Mouse (Mus musculus) limb, embryonic 13.5 days (tissue): ENCODE measurements around the gene E2f4. TPM values are rescaled to one million over a fixed set of nuclear protein-coding genes. Genes with fewer than 3 reads are reported as not detected.

Experiments used
- ATAC-seq: fragments of 200-750 bp; cut with Nextera tagmentation; 2 replicates; pipeline ENCODE4 v1.8.0; 2017; ENCODE audit warnings: low read depth, moderate number of reproducible peaks, moderate TSS enrichment; ENCODE audit not compliant: low FRiP score
- H3K27ac ChIP-seq: fragments of 300-500 bp; sonication (generic); 2 replicates; pipeline ENCODE4 v1.5.1; 2015; ENCODE audit warnings: inconsistent platforms, mild to moderate bottlenecking, moderate library complexity
- H3K27me3 ChIP-seq: fragments of 300-500 bp; sonication (generic); 2 replicates; pipeline ENCODE4 v1.6.1; 2015; ENCODE audit warnings: mild to moderate bottlenecking, inconsistent platforms
- H3K36me3 ChIP-seq: fragments of 300-500 bp; sonication (generic); 2 replicates; pipeline ENCODE4 v1.6.1; 2015; ENCODE audit warnings: inconsistent platforms, mild to moderate bottlenecking, moderate library complexity
- H3K4me1 ChIP-seq: fragments of 300-500 bp; sonication (generic); 2 replicates; pipeline ENCODE4 v1.6.1; 2015; ENCODE audit warnings: inconsistent platforms
- H3K4me2 ChIP-seq: fragments of 300-500 bp; sonication (generic); replicated peaks from 2 replicates; pipeline ENCODE4 v1.6.1; 2015; ENCODE audit warnings: inconsistent platforms, mild to moderate bottlenecking, moderate library complexity
- H3K4me3 ChIP-seq: fragments of 300-500 bp; sonication (generic); 2 replicates; pipeline ENCODE4 v1.5.1; 2015; ENCODE audit warnings: moderate library complexity, mild to moderate bottlenecking, inconsistent platforms
- H3K9ac ChIP-seq: fragments of 300-500 bp; sonication (generic); 2 replicates; pipeline ENCODE4 v1.6.1; 2015; ENCODE audit warnings: mild to moderate bottlenecking, inconsistent platforms
- H3K9me3 ChIP-seq: fragments of 300-500 bp; sonication (generic); 2 replicates; pipeline ENCODE4 v1.6.1; 2016; ENCODE audit warnings: inconsistent platforms
- WGBS: fragments of 180-500 bp; shearing (Covaris S2); methylation state at CpG from one replicate; pipeline ENCODE4 v1.1.7; 2015; 5-methylcytosine and 5-hydroxymethylcytosine counted together
- polyA plus RNA-seq: library from polyadenylated mRNA; unstranded; fragments of >200 nt; fragmentation: Nextera tagmentation; extraction: Ambion mirVana; gene quantifications from 2 replicates; pipeline ENCODE4 v1.2.1, GENCODE M21; 2015

The E2f4 gene
- polyA plus RNA-seq, 1 experiment from 2014 or later: 73.6 TPM

DNA sequence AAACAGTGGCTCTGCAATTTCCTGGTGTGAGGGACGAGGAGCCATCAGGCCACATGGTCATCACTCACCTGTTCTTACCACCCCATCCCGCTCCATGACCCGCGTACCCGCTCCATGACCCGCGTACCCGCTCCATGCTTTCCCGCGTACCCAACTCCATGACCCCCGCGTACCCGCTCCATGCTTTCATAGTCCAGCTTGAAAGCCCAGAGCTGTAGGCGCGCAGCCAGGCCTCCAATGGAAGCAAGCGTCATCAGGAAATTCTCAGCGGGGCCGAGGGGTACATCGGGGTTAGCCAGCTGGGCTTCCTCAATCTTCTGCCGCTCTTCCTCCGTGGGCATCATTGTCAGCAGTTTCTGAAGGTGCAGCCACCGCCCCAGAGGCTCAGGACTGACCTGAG is 34.0 kb downstream of the E2f4 start:
- no peak overlapping the region for H3K9ac ChIP-seq
- H3K4me3 ChIP-seq: no peak overlapping the region
- WGBS: 95% methylated on average over 22 of the region's 22 CpGs
- peaks cover 12% of the 10 kb centered on the region for H3K4me1 ChIP-seq
- ATAC-seq: no peak
- H3K36me3 ChIP-seq: peaks cover 85% of the 10 kb centered on the region
- no peaks in the 10 kb centered on the region for H3K27me3 ChIP-seq
- H3K9me3 ChIP-seq: no peaks in the 10 kb centered on the region
- H3K27ac ChIP-seq: no peak overlapping the region
- no peak overlapping the region for H3K4me2 ChIP-seq

DNA sequence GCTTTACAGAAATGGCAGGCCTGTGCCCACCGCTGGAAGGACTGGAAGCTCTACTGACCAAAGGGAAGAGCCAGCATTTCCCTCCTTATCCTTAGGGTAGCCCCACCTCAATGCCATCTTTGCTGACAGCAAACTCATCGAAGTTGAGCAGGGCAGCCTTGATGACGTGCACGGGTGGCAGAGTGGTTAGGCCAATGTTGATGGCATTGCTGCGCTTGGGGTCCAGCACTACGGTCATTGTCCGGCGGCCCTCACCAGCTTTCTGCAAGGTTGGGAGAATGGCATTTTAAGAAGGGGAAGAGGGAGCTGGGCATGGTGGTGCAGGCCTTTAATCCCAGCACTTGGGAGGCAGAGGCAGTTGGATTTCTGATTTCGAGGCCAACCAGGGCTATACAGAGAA is 34.5 kb downstream of the E2f4 start:
- no peak for ATAC-seq

DNA sequence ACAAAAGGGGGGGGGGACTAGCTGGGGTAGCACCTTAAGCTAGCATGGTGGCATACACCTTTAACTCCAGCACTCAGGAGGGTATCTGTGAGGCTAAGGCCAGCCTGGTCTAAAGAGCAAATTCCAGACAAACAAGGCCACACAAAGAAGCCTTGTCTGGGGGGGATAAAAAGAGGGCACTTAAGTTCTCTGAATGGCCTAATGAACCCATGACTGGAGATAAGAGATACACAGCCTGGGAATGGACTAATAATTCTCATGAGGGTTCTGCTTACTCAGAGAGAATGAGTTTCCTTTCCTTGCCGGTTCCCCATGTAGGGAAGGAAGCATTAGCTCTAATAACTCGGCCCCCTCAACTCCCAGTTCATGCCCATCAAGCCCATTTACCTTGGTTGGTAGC is 35.1 kb downstream of the E2f4 start:
- no peak for ATAC-seq
- Histone ChIP-seq H3K9me3 (no peaks in the 10 kb centered on the region), H3K27me3 (no peaks in the 10 kb centered on the region), H3K4me1 (peaks cover 4% of the 10 kb centered on the region; the same call in 1 of the 2 replicates), H3K4me2 (no peak overlapping the region), H3K4me3 (no peak overlapping the region), H3K9ac (no peak overlapping the region), H3K36me3 (peaks cover 96% of the 10 kb centered on the region), H3K27ac (no peak overlapping the region)
- 79% methylated on average over 2 of the region's 2 CpGs for WGBS

More for the DNA sequence above, 34.5 kb downstream of the E2f4 start:
- Histone ChIP-seq H3K4me1 (peaks cover 10% of the 10 kb centered on the region), H3K27me3 (no peaks in the 10 kb centered on the region), H3K9ac (no peak overlapping the region), H3K36me3 (peaks cover 90% of the 10 kb centered on the region), H3K27ac (no peak overlapping the region), H3K4me2 (no peak overlapping the region), H3K9me3 (no peaks in the 10 kb centered on the region), H3K4me3 (no peak overlapping the region)
- WGBS: 95% methylated on average over 9 of the region's 9 CpGs

DNA sequence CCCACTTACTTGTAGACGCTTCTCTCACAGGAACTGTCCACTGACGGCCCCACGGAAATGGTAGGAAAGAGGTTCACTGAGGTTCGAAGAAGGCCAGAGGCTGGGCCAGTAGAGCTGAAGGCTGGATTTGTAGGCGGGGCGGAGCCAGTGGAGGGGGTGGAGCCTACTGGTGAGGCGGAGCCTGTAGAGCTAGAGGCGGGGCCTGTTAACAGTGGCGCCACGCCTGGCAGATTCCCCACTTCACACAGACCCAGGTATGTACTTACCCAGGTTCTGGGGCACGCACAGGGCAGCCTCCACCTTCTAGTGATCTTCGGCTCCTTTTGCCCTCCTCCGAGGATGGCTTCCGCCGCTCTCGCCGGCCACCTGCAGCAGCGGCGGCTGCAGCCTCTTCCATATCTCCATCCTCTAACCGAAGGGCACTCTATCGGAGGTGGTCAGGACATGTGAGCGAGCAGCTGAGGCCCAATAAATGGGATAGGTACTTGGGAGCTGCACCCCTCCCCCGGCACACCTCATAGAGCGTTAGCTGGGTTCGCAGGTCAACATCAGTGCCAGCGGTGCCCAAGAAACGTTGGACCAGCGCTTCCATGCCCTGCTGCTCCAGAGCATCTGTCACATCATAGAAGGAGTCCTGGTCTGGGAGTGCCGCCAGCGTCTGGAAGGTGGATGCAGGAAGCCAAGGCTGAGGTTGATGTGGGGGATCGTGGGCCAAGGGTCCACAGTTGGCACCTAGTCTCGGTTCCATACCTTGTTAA is 39.1 kb downstream of the E2f4 start:
- Histone ChIP-seq H3K27ac (no peak overlapping the region), H3K4me1 (peaks cover 16% of the 10 kb centered on the region), H3K27me3 (no peaks in the 10 kb centered on the region), H3K4me2 (no peak overlapping the region), H3K36me3 (peaks cover 67% of the 10 kb centered on the region), H3K9me3 (no peaks in the 10 kb centered on the region), H3K9ac (no peak overlapping the region), H3K4me3 (no peak overlapping the region)
- no peak for ATAC-seq
- 43% methylated on average over 32 of the region's 32 CpGs for whole genome bisulfite sequencing

GRCm38 (mm10) chr8:105338992-105339391 is 41.5 kb downstream of the E2f4 start:
- Histone ChIP-seq H3K27ac (0 out of 2 replicates have a peak overlapping the region, but pooled peaks have one; percentile 33), H3K36me3 (peaks cover 44% of the 10 kb centered on the region), H3K4me3 (no peak overlapping the region), H3K27me3 (no peaks in the 10 kb centered on the region), H3K9me3 (no peaks in the 10 kb centered on the region), H3K4me2 (no peak overlapping the region), H3K4me1 (peaks cover 17% of the 10 kb centered on the region), H3K9ac (peak overlapping the region; percentile 45; the same call in 1 of the 2 replicates)
- WGBS: 14% methylated on average over 4 of the region's 4 CpGs
- ATAC-seq: no peak

DNA sequence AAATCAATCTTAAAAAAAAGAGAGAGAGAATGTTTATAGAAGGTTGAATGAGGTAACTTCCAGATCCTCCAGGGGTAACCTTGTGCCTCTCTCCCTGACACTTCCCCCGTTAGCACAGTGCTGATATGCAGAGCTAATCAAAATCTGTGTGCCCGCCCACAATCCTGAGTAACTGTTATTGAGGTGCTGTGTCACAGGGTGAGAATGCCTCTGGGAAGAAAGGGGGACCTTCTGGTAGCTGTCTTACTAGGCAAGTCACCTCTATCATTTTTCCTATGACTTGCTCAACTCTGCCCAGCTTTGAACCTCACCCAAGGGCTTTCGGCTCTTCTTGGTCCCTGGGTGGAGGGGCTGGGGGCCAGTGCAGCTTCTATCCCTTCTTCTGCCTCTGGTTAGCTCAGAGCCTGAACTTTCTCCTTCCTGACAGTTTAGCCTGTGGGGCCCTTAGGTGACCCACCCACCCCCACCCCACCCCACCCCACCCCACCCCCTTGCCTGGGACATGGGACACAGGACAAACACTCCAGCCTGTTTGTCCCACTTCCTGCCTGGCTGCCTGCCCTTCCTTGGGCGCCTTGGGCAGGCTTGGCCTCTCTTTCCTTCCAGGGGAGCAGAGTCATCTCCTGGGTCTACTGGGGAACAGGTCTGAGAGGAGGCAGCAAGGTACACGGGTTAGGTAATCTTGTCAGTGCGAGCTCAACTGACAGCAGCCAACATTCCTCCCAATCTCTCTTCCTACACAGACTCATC is 42.6 kb downstream of the E2f4 start:
- H3K36me3 ChIP-seq: peaks cover 33% of the 10 kb centered on the region
- no peaks in the 10 kb centered on the region for H3K27me3 ChIP-seq
- WGBS: 78% methylated on average over 6 of the region's 6 CpGs
- no peaks in the 10 kb centered on the region for H3K9me3 ChIP-seq
- ATAC-seq: no peak
- H3K27ac ChIP-seq: no peak overlapping the region
- H3K9ac ChIP-seq: no peak overlapping the region
- peaks cover 24% of the 10 kb centered on the region for H3K4me1 ChIP-seq
- no peak overlapping the region for H3K4me2 ChIP-seq
- no peak overlapping the region for H3K4me3 ChIP-seq

GRCm38 (mm10) chr8:105341399-105341798 is 43.9 kb downstream of the E2f4 start:
- H3K4me1 ChIP-seq: peaks cover 37% of the 10 kb centered on the region
- H3K4me2 ChIP-seq: no peak overlapping the region
- H3K9ac ChIP-seq: no peak overlapping the region
- no peaks in the 10 kb centered on the region for H3K9me3 ChIP-seq
- 42% methylated on average over 8 of the region's 8 CpGs for WGBS
- peaks cover 20% of the 10 kb centered on the region for H3K36me3 ChIP-seq
- H3K4me3 ChIP-seq: no peak overlapping the region
- no peaks in the 10 kb centered on the region for H3K27me3 ChIP-seq
- ATAC-seq: no peak
- H3K27ac ChIP-seq: no peak overlapping the region

DNA sequence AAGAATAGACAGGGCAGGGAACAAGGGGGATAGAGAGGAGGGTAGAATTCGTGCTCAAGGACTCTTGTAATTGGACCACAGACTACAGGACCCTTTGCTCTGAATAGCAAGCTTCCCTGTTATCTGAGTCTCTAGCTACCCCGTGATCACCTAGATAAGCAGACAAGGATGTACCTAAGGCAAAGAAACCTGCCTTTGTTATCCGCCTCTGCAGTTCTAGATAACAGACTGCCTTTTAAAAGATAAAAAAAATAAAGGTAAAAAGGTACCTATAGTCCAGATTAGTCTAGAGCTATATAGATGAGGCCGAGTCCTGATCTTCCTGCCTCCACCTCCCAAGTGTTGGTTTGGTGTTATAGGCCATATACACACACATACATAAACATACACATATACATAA is 45.3 kb downstream of the E2f4 start:
- no peaks in the 10 kb centered on the region for H3K27me3 ChIP-seq
- no peak overlapping the region for H3K27ac ChIP-seq
- 86% methylated on average over 4 of the region's 4 CpGs for WGBS
- H3K9me3 ChIP-seq: no peaks in the 10 kb centered on the region
- H3K4me2 ChIP-seq: no peak overlapping the region
- peaks cover 6% of the 10 kb centered on the region for H3K36me3 ChIP-seq
- no peak for ATAC-seq
- H3K4me3 ChIP-seq: no peak overlapping the region
- H3K4me1 ChIP-seq: peaks cover 45% of the 10 kb centered on the region
- H3K9ac ChIP-seq: no peak overlapping the region

GRCm38 (mm10) chr8:105343791-105344574 is 46.5 kb downstream of the E2f4 start:
- Histone ChIP-seq H3K27ac (no peak overlapping the region), H3K9me3 (no peaks in the 10 kb centered on the region), H3K36me3 (no peaks in the 10 kb centered on the region), H3K4me1 (peaks cover 39% of the 10 kb centered on the region), H3K4me3 (no peak overlapping the region), H3K27me3 (no peaks in the 10 kb centered on the region), H3K9ac (no peak overlapping the region), H3K4me2 (no peak overlapping the region)
- WGBS: 68% methylated on average over 6 of the region's 8 CpGs
- no peak for ATAC-seq

DNA sequence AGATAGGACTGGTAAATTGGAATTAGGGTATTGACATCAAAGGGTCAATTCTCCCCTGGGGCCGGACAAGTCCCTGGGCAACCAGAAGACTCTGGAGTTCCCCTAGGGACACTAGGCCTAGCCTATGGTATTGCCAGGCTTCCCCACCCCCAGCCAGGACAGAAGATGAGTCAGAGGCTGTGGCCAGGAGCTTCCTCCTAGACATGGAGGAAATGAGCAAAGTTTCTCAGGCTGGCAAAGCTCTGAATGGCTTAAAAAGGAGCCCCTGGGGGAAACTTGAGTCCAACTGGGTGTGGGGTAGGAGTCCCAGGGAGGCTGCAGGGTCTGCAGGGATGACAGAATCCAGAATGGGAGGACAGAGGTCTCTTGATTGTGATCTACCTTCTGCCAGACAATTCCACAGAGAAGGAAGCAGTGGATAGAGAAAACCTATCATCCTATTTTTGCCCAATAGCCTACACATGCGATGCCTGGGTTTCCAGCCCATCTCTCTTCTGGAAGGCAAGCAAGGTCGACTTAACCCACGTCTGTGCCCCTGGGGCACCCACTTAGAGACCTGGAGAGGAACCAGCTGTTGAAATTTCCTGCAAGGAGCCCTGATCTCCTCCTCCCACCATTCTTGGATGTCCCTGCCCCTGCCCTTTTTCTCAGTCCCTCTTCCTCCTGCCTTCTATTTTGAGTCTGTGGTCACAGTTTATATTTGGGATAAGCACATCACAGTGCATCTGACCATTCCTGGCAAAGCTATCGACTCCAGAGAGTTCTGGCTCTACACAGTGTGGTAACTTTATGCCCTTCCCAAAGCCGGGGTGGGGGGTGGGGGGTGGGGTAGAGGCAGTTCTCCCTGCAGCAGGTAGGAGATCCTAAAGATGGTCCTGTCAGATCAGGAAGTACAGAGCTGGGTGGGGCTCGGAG is 47.9 kb downstream of the E2f4 start:
- H3K4me1 ChIP-seq: peaks cover 42% of the 10 kb centered on the region
- peak overlapping the region; percentile 96; the same call in 1 of the 2 replicates for H3K4me2 ChIP-seq
- WGBS: 59% methylated on average over 7 of the region's 7 CpGs
- no peaks in the 10 kb centered on the region for H3K36me3 ChIP-seq
- no peak overlapping the region for H3K4me3 ChIP-seq
- 0 out of 2 replicates have a peak overlapping the region, but pooled peaks have one; percentile 25 for H3K9ac ChIP-seq
- H3K27ac ChIP-seq: no peak overlapping the region
- no peak for ATAC-seq
- H3K9me3 ChIP-seq: no peaks in the 10 kb centered on the region
- H3K27me3 ChIP-seq: peaks cover 3% of the 10 kb centered on the region; the same call in 1 of the 2 replicates
